Mouse (Mus musculus): ENCODE measurements around the gene Kif5a. TPM values are rescaled to one million over a fixed set of nuclear protein-coding genes. Genes with fewer than 3 reads are reported as not detected.

Kif5a gene
- polyA plus RNA-seq, 1 experiment: 0.14 TPM

DNA sequence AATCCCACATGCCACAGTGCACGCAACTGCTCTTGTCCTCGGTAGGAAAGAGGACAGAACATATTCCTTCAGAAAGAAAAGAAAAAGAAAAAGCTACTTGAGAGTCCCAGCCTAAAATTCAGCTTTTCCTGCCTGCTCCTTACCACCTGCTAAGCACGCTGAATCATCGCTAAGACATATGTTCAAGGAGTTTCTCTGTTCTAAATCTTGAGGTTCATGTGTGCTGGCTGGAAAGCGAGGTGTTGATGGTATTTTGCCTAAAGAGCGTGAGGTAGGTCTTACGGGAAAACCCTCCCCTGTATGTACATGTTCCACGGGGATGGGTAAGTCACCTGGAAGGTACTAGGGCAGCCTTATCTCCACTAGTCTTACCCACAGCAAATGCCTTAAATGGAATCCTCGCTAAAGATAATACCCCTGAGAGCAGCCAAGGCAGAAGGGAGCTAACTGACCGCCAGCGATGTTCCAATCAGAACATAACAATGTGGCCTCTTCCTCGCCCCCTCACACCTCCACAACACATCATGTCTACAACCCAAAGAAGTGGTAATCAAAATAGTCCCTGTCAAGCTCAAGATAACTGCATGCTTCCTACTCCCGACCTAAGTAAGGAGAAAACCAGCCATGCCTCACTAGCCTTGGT, 53.1 kb downstream of the Kif5a start:
- no peaks in the 10 kb centered on the region for H3K79me2 ChIP-seq (ENCODE audit: control insufficient read depth, insufficient read depth)
- H3K4me3 ChIP-seq: peak overlapping the region; percentile 49
- H3ac ChIP-seq (ENCODE audit: control insufficient read depth, insufficient read length): no peak overlapping the region
- peak overlapping the region; percentile 81 for H3K4me2 ChIP-seq (ENCODE audit: low read depth)
- TF ChIP-seq USF1 (IDR thresholded peaks at IDR 0.05; ENCODE audit: low read depth) (no peak), MYOD1 (IDR thresholded peaks at IDR 0.05; ENCODE audit: control insufficient read depth in 1 of 3, insufficient read length in 2 of 3, low read depth in 2 of 3) (no peak)
- H3K27me3 ChIP-seq (ENCODE audit: control insufficient read depth, insufficient read depth, insufficient read length): no peaks in the 10 kb centered on the region
- peaks cover 18% of the 10 kb centered on the region for H3K36me3 ChIP-seq (ENCODE audit: control insufficient read depth, insufficient read depth)

DNA sequence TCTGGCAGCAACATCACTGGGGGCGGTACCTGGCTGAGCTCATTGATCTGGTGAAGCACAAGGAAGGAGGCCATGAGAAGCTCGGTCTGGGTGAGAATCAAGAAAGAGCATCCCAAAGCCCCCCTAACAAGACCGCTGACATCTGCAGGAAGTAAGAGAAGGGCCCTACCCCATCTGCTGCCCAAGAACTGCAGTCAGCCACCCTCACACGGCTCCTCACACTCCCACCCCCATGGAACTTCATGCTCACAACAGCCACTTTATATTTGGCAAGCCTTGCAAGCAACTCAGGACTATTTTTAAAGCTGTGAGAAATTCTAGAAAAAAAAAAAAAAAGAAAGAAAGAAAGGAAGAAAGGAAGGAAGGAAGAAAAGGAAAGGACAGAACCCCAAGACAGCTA, 54.2 kb downstream of the Kif5a start:
- TF ChIP-seq REST (IDR thresholded peaks at IDR 0.05; ENCODE audit: insufficient read depth, insufficient read length) (no peak), MAX (IDR thresholded peaks at IDR 0.05; ENCODE audit: low read depth) (no peak), SRF (IDR thresholded peaks at IDR 0.05; ENCODE audit: control insufficient read depth, insufficient read length, low read depth) (no peak)
- Histone ChIP-seq H3ac (ENCODE audit: control insufficient read depth, insufficient read length) (no peak overlapping the region), H3K79me2 (ENCODE audit: control insufficient read depth, insufficient read depth) (no peaks in the 10 kb centered on the region), H3K36me3 (ENCODE audit: control insufficient read depth, insufficient read depth) (peaks cover 18% of the 10 kb centered on the region), H3K4me3 (no peak overlapping the region), H3K4me2 (ENCODE audit: low read depth) (no peak overlapping the region), H3K27me3 (ENCODE audit: control insufficient read depth, insufficient read depth, insufficient read length) (no peaks in the 10 kb centered on the region)

DNA sequence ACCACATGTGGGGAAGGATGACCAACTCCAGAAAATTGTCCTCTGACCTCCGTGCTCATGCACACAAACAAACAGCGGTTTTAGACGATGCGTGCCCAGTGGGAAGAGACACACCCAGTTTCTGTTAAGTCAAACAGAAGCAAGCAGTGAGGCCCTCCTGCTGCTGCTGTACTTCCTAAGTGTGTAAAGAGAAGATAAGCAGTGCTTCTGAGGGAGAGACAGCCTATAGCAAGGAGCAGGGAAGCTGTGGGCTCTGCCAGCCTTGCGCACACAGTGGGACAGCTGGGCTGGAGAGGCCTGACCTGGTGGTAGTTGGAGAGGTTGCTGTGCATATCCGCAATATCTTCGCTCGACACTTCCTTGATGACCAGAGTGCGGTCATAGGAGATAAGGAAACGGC, 57.8 kb downstream of the Kif5a start:
- H3K36me3 ChIP-seq (ENCODE audit: control insufficient read depth, insufficient read depth): peaks cover 28% of the 10 kb centered on the region
- no peaks in the 10 kb centered on the region for H3K27me3 ChIP-seq (ENCODE audit: control insufficient read depth, insufficient read depth, insufficient read length)
- H3K79me2 ChIP-seq (ENCODE audit: control insufficient read depth, insufficient read depth): no peaks in the 10 kb centered on the region
- H3K4me2 ChIP-seq (ENCODE audit: low read depth): no peak overlapping the region
- H3K4me3 ChIP-seq: no peak overlapping the region
- TF ChIP-seq TCF3 (IDR thresholded peaks at IDR 0.05; ENCODE audit: insufficient read length, low read depth) (no peak), MYOD1 (IDR thresholded peaks at IDR 0.05; ENCODE audit: control insufficient read depth in 1 of 3, insufficient read length in 2 of 3, low read depth in 2 of 3) (no peak), CEBPB (IDR thresholded peaks at IDR 0.05; ENCODE audit: insufficient read depth, poor library complexity, severe bottlenecking) (no peak), MAX (IDR thresholded peaks at IDR 0.05; ENCODE audit: low read depth) (no peak)
- no peak overlapping the region for H3ac ChIP-seq (ENCODE audit: control insufficient read depth, insufficient read length)

DNA sequence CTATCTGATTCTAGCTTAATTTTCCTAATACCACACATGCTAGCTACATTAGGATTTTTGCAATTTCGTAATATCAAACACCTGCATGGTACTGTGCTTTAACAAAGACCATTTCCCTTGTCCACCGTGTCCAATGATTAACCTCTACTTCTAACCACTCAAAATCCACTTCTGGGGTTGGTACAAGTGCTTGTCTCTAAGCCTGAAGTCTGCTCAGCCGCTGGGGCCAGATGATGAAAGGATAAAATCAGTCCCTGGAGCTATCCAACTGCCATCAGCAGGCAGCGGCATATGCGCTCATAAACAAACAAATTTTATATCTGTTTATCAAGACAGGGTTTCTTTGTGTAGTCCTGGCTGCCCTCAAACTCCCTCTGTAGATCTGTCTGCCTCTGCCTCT, 58.6 kb downstream of the Kif5a start:
- Histone ChIP-seq H3ac (ENCODE audit: control insufficient read depth, insufficient read length) (no peak overlapping the region), H3K4me3 (no peak overlapping the region), H3K36me3 (ENCODE audit: control insufficient read depth, insufficient read depth) (peaks cover 28% of the 10 kb centered on the region), H3K27me3 (ENCODE audit: control insufficient read depth, insufficient read depth, insufficient read length) (no peaks in the 10 kb centered on the region), H3K79me2 (ENCODE audit: control insufficient read depth, insufficient read depth) (no peaks in the 10 kb centered on the region), H3K4me2 (ENCODE audit: low read depth) (no peak overlapping the region)
- TF ChIP-seq POLR2AphosphoS2 (IDR thresholded peaks at IDR 0.05; ENCODE audit: insufficient read length, low read depth) (no peak), E2F4 (IDR thresholded peaks at IDR 0.05; ENCODE audit: insufficient read depth) (no peak), POLR2A (IDR thresholded peaks at IDR 0.05; ENCODE audit: insufficient read length, low read depth) (no peak), TCF3 (IDR thresholded peaks at IDR 0.05; ENCODE audit: insufficient read length, low read depth) (no peak)

DNA sequence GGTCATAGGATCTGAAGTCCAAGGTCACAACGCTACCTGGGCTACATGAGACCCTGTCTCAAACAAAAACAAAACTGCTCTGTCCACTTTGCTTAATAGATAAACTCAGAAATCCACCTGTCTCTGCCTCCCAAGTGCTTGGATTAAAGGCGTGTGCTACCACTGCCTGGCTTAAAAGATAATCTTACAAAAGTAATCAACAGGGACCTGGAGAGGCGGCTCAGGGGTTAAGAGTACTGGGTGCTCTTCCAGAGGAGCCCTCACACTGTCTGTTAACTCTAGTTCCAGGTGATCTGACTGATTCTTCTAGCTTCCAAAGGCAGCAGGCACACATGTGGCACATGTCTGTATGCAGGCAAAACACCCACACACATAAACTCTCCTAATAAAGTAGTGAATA, 60.0 kb downstream of the Kif5a start:
- no peak overlapping the region for H3K4me3 ChIP-seq
- TF ChIP-seq TCF12 (IDR thresholded peaks at IDR 0.05; ENCODE audit: insufficient read depth, poor library complexity, severe bottlenecking) (no peak), USF1 (IDR thresholded peaks at IDR 0.05; ENCODE audit: low read depth) (no peak), TCF3 (IDR thresholded peaks at IDR 0.05; ENCODE audit: insufficient read length, low read depth) (no peak), SRF (IDR thresholded peaks at IDR 0.05; ENCODE audit: control insufficient read depth, insufficient read length, low read depth) (no peak), MAX (IDR thresholded peaks at IDR 0.05; ENCODE audit: low read depth) (no peak), REST (IDR thresholded peaks at IDR 0.05; ENCODE audit: insufficient read depth, insufficient read length) (no peak), MYOG (IDR thresholded peaks at IDR 0.05; ENCODE audit: control insufficient read depth in 1 of 3, insufficient read depth in 1 of 3, insufficient read length in 2 of 3, low read depth in 2 of 3) (no peak), MYOD1 (IDR thresholded peaks at IDR 0.05; ENCODE audit: control insufficient read depth in 1 of 3, insufficient read length in 2 of 3, low read depth in 2 of 3) (no peak), CEBPB (IDR thresholded peaks at IDR 0.05; ENCODE audit: insufficient read depth, poor library complexity, severe bottlenecking) (no peak), POLR2AphosphoS2 (IDR thresholded peaks at IDR 0.05; ENCODE audit: insufficient read length, low read depth) (no peak), E2F4 (IDR thresholded peaks at IDR 0.05; ENCODE audit: insufficient read depth) (no peak), POLR2A (IDR thresholded peaks at IDR 0.05; ENCODE audit: insufficient read length, low read depth) (no peak)
- H3K27me3 ChIP-seq (ENCODE audit: control insufficient read depth, insufficient read depth, insufficient read length): no peaks in the 10 kb centered on the region
- peaks cover 28% of the 10 kb centered on the region for H3K36me3 ChIP-seq (ENCODE audit: control insufficient read depth, insufficient read depth)
- no peak overlapping the region for H3K4me2 ChIP-seq (ENCODE audit: low read depth)
- H3K79me2 ChIP-seq (ENCODE audit: control insufficient read depth, insufficient read depth): no peaks in the 10 kb centered on the region
- H3ac ChIP-seq (ENCODE audit: control insufficient read depth, insufficient read length): no peak overlapping the region

DNA sequence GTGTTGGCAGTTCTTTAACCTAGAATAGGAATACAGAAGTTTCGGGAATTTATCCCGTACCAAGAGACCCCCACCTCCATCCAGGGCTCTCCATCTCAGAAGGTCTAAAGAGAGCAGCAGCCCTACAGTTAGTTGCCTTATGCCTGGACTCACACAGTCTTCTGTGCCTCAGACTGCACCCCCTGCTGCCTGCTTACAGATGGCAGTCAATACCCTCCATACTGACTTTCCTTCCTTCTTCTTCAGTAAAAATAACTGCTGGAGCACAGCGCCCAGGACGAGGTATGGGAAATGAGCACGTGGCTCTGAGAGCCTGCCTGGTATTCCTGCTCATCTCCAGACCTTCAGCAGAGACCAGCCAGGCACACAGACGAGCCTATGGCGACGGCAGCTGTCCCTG, 62.9 kb downstream of the Kif5a start:
- H3K36me3 ChIP-seq (ENCODE audit: control insufficient read depth, insufficient read depth): peaks cover 12% of the 10 kb centered on the region
- no peak overlapping the region for H3K4me3 ChIP-seq
- no peak overlapping the region for H3K4me2 ChIP-seq (ENCODE audit: low read depth)
- no peaks in the 10 kb centered on the region for H3K27me3 ChIP-seq (ENCODE audit: control insufficient read depth, insufficient read depth, insufficient read length)
- peaks cover 2% of the 10 kb centered on the region for H3K79me2 ChIP-seq (ENCODE audit: control insufficient read depth, insufficient read depth)
- H3ac ChIP-seq (ENCODE audit: control insufficient read depth, insufficient read length): no peak overlapping the region
- TF ChIP-seq POLR2AphosphoS2 (IDR thresholded peaks at IDR 0.05; ENCODE audit: insufficient read length, low read depth) (peak; percentile 29), TCF3 (IDR thresholded peaks at IDR 0.05; ENCODE audit: insufficient read length, low read depth) (no peak)
